Mouse (Mus musculus) testis, adult 2 months (tissue): Measurements from ENCODE around the gene Drg2.

Experiments
- CTCF ChIP-seq: fragments of 200-500 bp; IDR thresholded peaks from 2 replicates; pipeline ENCODE4 v1.5.1; 2012; ENCODE audit warnings: low read depth, mild to moderate bottlenecking, inconsistent platforms, low read length, moderate library complexity; ENCODE audit not compliant: control insufficient read depth, insufficient read depth, insufficient replicate concordance
- POLR2A ChIP-seq: fragments of 200-500 bp; IDR thresholded peaks from 2 replicates; pipeline ENCODE4 v1.6.1; 2012; ENCODE audit warnings: low read depth, mild to moderate bottlenecking, inconsistent platforms, low read length, moderate library complexity; ENCODE audit not compliant: control insufficient read depth

GRCm38 (mm10) chr11:60433501-60433900, 20.9 kb upstream of the Drg2 start:
- TF ChIP-seq POLR2A = no peak
- TF ChIP-seq CTCF = no peak
